Mouse (Mus musculus) lung, adult 2 months (tissue): ENCODE data around the gene Morn4. TPM values are rescaled to one million over a fixed set of nuclear protein-coding genes. Genes with fewer than 3 reads are reported as not detected.

Source experiments
- DNase-seq: peaks from one replicate; pipeline ENCODE4 v3.0.0; 2022
- H3K4me1 ChIP-seq: fragments of 200-500 bp; 2 replicates; pipeline ENCODE4 v1.6.1; 2011; ENCODE audit warnings: low read length; ENCODE audit not compliant: control insufficient read depth, insufficient read depth
- H3K4me3 ChIP-seq: fragments of 200-500 bp; replicated peaks from 2 replicates; pipeline ENCODE3; 2011; ENCODE audit warnings: low read depth, mild to moderate bottlenecking, control low read depth, low read length; ENCODE audit errors: extremely low read depth
- CTCF ChIP-seq: fragments of 200-500 bp; IDR thresholded peaks from 2 replicates; pipeline ENCODE4 v1.5.1; 2011; ENCODE audit warnings: mild to moderate bottlenecking, low read length, control low read depth; ENCODE audit not compliant: insufficient read depth
- POLR2A ChIP-seq: fragments of 200-500 bp; IDR thresholded peaks from 2 replicates; pipeline ENCODE4 v1.6.1; 2011; ENCODE audit warnings: low read depth, mild to moderate bottlenecking, control low read depth, low read length, borderline replicate concordance; ENCODE audit errors: extremely low read depth
- WGBS: fragments of 180-500 bp; shearing (Covaris S2); methylation state at CpG from one replicate; pipeline ENCODE4 v1.1.7; 2018; 5-methylcytosine and 5-hydroxymethylcytosine counted together
- polyA plus RNA-seq: library from polyadenylated mRNA; depleted of rRNA; stranded (reverse); fragments of >200 nt; gene quantifications from 2 replicates; pipeline ENCODE4 v1.2.3, GENCODE M21; 2012

The Morn4 gene
- polyA plus RNA-seq, 1 experiment, result 9.0 TPM

GRCm38 (mm10) chr19:42071221-42071620 is 14.9 kb downstream of the Morn4 start:
- no peak for DNase-seq
- 68% methylated on average over 7 of the region's 7 CpGs for WGBS
- TF ChIP-seq CTCF, result peak; percentile 46
- no peak for TF ChIP-seq POLR2A
- H3K4me1 ChIP-seq, result no peaks in the 10 kb centered on the region
- no peak overlapping the region for H3K4me3 ChIP-seq

GRCm38 (mm10) chr19:42069241-42069525 is 17.0 kb downstream of the Morn4 start:
- Histone ChIP-seq H3K4me1 (no peaks in the 10 kb centered on the region), H3K4me3 (no peak overlapping the region)
- WGBS, result 37% methylated on average over 6 of the region's 6 CpGs
- TF ChIP-seq POLR2A (no peak), CTCF (peak; percentile 53)
- DNase-seq, result no peak

DNA sequence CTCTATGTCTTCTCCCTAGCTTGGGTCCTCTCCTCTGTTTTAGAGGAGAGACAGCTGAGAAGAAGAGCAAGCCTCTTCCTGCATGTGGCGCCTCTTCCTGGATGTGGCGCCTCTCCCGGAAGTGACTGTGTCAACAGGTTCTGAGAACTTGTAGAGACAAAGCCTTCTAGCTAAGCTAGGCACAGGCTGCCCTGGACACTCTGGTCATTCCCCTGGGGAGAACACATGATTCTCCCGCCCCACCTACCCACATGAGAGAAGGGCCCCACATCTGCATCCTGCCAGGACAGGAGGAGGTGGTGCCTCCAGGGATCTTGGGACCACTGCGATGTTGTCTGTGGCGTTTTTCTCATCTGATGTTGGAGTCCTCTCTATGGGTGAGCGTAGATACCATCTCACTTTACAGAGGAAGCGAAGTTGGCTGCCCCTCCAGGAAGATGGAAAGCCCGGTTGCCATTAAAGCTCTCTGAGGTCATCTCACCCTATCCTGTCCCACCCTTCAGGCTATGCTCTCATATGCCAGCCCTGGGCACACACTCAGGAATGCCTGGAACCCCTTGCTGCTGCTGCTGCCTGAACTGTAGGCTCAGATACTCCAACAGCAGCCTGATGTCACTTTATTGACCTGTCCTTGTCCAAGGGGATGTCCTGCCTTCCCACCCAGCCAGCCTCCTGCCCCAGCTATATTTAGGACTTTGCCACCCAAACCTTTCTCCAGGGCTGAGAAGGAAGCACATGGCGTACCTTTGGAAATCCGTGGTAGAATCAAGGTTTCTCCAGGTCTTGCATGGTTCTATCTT is 17.5 kb downstream of the Morn4 start:
- peak overlapping the region; percentile 31 for H3K4me3 ChIP-seq
- WGBS, result 43% methylated on average over 11 of the region's 11 CpGs
- DNase-seq, result peak; percentile 33
- TF ChIP-seq CTCF, result no peak
- peak; percentile 34; the same call in 1 of the 2 replicates for TF ChIP-seq POLR2A
- no peaks in the 10 kb centered on the region for H3K4me1 ChIP-seq

DNA sequence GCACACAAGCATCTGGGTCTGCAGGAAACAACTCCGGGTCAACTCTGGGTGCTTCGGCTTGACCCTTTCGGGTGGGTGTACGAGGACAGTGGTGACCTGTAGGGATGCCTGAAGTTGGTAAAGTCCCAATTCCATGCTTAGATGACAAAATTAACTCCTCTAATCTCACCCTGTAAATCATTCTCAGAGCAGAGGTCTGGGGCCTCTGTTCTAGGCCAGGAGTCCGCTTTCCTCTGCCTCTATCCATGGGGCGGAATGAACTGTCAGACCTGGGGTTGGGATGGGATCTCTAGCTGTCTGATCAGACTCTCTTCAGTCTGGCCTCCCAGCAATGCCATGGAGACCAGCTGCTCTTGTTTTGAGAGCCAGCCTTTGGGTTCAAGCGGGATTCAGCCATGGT is 24.7 kb downstream of the Morn4 start:
- no peak for DNase-seq
- TF ChIP-seq POLR2A (no peak), CTCF (no peak)
- H3K4me3 ChIP-seq, result no peak overlapping the region
- WGBS, result 94% methylated on average over 7 of the region's 7 CpGs
- no peaks in the 10 kb centered on the region for H3K4me1 ChIP-seq

DNA sequence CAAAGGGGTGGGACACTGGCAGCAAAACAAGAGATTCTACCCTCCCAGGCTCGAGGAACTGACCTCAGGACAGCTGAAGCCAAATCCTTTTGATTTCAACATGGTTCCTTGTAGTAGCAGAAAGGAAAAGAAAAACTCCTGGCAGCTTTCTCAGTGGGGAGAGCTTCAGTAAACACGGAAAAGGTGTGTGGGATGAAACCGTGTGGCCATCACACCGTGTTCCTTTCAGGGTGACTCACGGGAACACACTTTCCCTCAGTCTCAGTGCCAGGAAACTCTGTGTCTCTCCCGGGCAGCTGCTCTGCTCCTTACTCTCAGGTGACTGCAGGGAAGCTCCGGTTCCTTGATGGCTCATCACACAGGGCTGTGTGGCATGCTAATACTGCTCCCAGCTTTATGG is 27.7 kb downstream of the Morn4 start:
- Histone ChIP-seq H3K4me1 (no peaks in the 10 kb centered on the region), H3K4me3 (no peak overlapping the region)
- WGBS, result 47% methylated on average over 7 of the region's 7 CpGs
- TF ChIP-seq CTCF (no peak), POLR2A (no peak)
- DNase-seq, result no peak

DNA sequence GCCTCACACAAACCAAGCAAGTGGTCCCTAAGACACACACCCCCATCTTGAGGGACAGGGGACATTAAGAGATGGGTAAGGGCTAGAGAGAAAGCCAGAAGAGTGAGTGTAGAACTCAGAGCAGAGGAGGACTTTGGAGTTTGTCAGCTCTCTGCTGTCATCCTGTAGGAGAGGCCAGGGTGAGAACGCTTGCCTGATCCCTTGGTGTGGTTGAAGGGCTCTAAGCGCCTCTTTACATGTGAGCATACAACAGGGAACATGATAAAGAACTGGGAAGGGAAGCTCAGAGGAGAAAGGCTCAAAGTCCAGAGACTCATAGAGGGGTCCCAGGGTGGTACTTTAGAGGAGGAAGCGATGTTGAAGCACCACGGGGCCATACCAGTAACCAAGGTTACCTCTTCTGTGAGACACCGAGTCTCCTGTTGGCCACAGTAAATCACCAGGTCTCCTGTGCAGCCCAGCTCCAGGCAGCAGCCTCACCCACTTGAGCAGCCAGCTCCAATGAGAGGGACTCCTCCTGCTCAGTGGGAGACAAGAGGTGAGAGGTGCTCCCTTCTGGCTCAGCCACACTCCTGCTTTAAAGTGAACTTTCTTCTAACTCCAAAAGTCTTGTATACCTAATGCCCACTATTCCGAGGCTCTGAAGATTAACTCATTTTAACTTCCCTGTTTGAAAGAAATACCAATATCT is 29.3 kb downstream of the Morn4 start:
- 78% methylated on average over 6 of the region's 6 CpGs for WGBS
- no peak for TF ChIP-seq CTCF
- TF ChIP-seq POLR2A, result no peak

DNA sequence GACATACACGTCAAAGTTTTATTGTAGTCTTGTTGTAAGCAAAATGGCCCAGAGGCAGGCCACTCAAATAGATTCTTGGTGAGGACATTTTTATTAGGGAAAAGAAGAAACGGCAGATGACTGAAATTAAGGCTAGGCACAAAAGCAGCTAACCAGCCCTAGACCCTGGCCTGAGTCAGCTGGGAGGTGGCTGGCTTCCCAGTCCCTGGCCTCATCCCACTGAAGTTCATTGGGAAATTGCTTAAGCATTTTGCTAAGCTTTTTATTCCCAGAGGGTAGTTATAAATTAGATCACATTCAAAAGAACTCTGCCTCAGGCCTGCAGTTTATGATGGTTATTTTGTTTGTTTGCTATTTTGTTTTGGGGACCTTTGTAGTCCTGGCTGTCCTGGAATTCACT is 30.3 kb downstream of the Morn4 start:
- no peak overlapping the region for H3K4me3 ChIP-seq
- DNase-seq, result no peak
- 77% methylated on average over 2 of the region's 2 CpGs for WGBS
- H3K4me1 ChIP-seq, result no peaks in the 10 kb centered on the region
- TF ChIP-seq POLR2A, result no peak
- TF ChIP-seq CTCF, result no peak

More for the DNA sequence above, 29.3 kb downstream of the Morn4 start:
- DNase-seq, result no peak
- Histone ChIP-seq H3K4me3 (no peak overlapping the region), H3K4me1 (no peaks in the 10 kb centered on the region)

DNA sequence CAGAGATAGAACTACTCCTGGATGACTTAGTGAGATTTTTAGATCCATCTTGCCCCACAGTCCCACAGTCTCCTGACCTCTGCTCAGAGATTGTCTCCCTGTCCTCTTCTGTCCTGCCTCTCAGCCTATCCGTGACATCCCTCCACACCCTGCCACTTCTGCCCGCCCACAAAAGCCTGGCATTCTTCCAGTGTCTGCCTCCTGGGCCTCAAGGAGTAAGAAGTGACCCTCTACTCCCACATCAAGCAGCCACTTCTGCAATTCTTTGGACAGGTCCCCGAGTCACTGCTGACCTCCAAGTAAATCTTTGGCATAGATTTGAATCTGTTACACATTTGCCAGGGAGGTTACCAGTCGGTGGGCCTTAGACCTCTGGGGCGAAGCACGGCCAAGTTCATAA is 31.9 kb downstream of the Morn4 start:
- no peak for TF ChIP-seq POLR2A
- TF ChIP-seq CTCF, result no peak
- DNase-seq, result peak; percentile 23
- H3K4me1 ChIP-seq, result no peaks in the 10 kb centered on the region
- H3K4me3 ChIP-seq, result no peak overlapping the region
- 54% methylated on average over 6 of the region's 6 CpGs for WGBS

DNA sequence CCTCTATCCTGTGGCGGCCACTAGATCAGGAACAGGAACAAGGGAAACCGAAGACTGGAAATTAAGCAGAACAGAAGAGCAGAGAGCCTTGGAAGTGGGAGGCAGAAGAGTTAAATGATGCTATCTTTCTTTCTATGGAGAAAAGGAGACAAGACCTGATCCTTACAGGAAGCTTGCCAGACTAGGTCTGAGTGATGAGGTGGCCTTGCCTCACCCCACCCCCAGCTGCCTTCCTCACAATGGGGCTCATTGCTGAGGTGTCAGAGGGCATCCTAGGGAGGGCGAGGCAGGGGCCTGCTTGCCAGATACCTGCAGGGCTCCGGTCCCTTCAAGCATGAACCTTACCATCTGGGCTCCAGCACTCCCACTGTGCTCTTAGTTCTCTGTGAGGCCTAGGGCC is 34.2 kb downstream of the Morn4 start, which contains the start of gene 4933411K16Rik:
Gene 4933411K16Rik, plus strand, starts transcription at position 301 of the 400 bp plus-strand sequence.
- WGBS, result 86% methylated on average over 4 of the region's 4 CpGs
- DNase-seq, result no peak
- Histone ChIP-seq H3K4me3 (no peak within 1 kb of the TSS), H3K4me1 (no peaks in the 10 kb centered on the region)
- TF ChIP-seq POLR2A (no peak), CTCF (no peak)

DNA sequence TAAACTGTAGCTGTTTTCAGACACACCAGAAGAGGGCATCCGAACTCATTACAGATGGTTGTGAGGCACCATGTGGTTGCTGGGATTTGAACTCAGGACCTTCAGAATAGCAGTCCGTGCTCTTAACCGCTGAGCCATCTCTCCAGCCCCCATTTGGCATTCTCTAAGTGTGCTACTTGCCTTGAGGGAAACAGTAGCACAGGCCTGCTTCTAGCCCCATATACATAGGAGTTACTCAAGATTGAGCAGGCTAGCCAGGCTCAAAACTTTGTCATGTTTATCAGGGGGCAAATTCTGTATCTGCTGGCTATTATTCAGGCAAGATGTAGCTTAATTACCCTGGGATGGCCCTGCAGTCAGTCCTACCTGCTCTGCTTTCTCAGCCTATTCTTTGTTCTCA is 34.8 kb downstream of the Morn4 start:
- no peak for TF ChIP-seq POLR2A
- TF ChIP-seq CTCF, result no peak
- Histone ChIP-seq H3K4me3 (no peak overlapping the region), H3K4me1 (no peaks in the 10 kb centered on the region)
- no peak for DNase-seq
- WGBS, result 82% methylated on average over 3 of the region's 3 CpGs
